Mouse (Mus musculus): ENCODE measurements at regions not wholly inside any gene's neighbourhood (a gene's known extent, or its start where the extent isn't known, plus 50 kb on each side); places are given as distances from the start of the nearest gene placed in this dataset.

GRCm38 (mm10) chr12:77742716-77743115 is 451.3 kb upstream of the Gm6657 start:
- H3K4me1 ChIP-seq, result peaks cover 15% of the 10 kb centered on the region
- WGBS, result 22% methylated on average over 3 of the region's 3 CpGs
- peak; percentile 49; the same call in 1 of the 2 replicates for ATAC-seq (replicated peaks)
- H3K9me3 ChIP-seq, result no peaks in the 10 kb centered on the region
- no peaks in the 10 kb centered on the region for H3K36me3 ChIP-seq
- no peak overlapping the region for H3K27ac ChIP-seq (replicated peaks)
- H3K4me2 ChIP-seq (replicated peaks), result no peak overlapping the region
- no peak overlapping the region for H3K4me3 ChIP-seq
- H3K27me3 ChIP-seq, result peaks cover 7% of the 10 kb centered on the region
- no peak overlapping the region for H3K9ac ChIP-seq (replicated peaks)

DNA sequence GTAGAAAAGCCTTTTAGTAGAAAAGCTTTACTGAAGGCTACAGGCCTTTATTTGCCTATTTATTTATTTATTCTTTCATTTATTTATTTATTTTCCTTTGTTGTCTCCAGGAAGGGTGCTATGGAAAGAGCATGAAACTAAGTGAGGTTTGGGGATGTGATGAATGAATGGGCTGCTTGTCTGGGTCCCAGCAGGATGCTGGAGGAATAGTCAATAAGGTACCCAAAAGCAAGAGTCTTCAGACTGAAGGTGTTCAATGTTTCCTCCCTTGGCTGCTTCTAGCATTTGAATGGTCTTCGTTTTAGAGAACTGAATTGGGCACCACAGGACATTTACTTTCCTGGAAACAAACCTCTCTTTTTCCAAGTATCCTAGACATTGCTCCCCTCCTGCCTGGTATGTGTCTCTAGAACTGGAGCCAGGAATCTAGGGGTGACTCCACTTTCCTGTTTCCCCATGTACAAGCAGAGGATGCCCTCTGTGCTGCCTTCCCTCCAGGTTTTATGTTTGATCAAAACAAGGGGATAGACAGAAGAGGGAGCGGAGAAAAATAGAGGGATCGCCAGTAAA is 444.5 kb upstream of the Gm6657 start:
- H3K4me3 ChIP-seq, result no peak overlapping the region
- H3K27me3 ChIP-seq, result no peaks in the 10 kb centered on the region
- no peaks in the 10 kb centered on the region for H3K9me3 ChIP-seq
- 66% methylated on average over 3 of the region's 3 CpGs for WGBS
- no peak for ATAC-seq (replicated peaks)
- no peak overlapping the region for H3K9ac ChIP-seq (replicated peaks)
- no peaks in the 10 kb centered on the region for H3K4me1 ChIP-seq
- H3K27ac ChIP-seq (replicated peaks), result no peak overlapping the region
- H3K4me2 ChIP-seq (replicated peaks), result no peak overlapping the region
- no peaks in the 10 kb centered on the region for H3K36me3 ChIP-seq

DNA sequence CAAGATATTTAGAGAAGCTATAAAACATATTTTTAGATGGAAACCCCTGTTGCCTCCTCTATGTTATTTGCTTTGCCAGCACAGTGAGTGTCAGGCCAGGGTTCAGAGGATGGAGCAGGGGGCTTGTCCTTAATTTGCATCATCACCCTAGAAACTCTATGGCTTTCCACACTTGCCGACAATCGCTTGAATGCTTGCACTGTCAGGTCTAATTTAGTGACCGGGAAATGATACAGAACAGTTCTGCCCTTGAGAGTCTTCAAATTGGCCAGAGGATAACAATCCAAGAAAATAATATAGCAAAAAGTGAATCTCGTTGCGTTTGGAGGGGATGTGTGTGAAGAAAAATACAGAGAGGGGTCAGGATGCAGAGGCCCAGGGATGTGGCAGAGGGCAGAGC is 441.9 kb upstream of the Gm6657 start:
- WGBS, result 96% methylated on average over 5 of the region's 5 CpGs
- Histone ChIP-seq H3K4me3 (no peak overlapping the region), H3K36me3 (no peaks in the 10 kb centered on the region), H3K27ac (replicated peaks) (no peak overlapping the region), H3K27me3 (no peaks in the 10 kb centered on the region), H3K4me2 (replicated peaks) (no peak overlapping the region), H3K9ac (replicated peaks) (no peak overlapping the region), H3K9me3 (no peaks in the 10 kb centered on the region), H3K4me1 (no peaks in the 10 kb centered on the region)
- ATAC-seq (replicated peaks), result no peak

DNA sequence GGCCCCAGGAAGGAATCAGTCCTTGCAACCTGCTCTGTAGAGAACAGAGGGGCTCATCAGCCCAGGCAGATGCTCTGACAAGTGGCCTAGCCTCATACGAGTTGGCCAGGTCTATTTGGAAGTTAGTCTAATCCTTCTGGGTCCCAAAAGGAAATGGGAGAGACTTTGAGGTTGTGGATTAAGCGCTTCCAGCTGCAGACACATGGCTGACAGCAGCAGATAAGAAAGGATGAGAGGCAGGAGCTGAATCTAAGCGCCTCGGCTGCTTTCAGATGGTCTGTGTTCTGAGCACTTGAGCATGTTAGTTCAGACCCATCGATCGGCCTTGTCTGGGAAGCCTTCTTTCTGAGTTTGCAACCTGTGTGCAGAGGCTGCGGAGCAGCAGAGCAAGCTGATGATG is 438.0 kb upstream of the Gm6657 start:
- Histone ChIP-seq H3K4me2 (replicated peaks) (no peak overlapping the region), H3K4me3 (no peak overlapping the region), H3K9ac (replicated peaks) (no peak overlapping the region), H3K4me1 (no peaks in the 10 kb centered on the region), H3K27ac (replicated peaks) (no peak overlapping the region), H3K9me3 (no peaks in the 10 kb centered on the region), H3K27me3 (no peaks in the 10 kb centered on the region), H3K36me3 (no peaks in the 10 kb centered on the region)
- ATAC-seq (replicated peaks), result no peak
- WGBS, result 71% methylated on average over 7 of the region's 7 CpGs

DNA sequence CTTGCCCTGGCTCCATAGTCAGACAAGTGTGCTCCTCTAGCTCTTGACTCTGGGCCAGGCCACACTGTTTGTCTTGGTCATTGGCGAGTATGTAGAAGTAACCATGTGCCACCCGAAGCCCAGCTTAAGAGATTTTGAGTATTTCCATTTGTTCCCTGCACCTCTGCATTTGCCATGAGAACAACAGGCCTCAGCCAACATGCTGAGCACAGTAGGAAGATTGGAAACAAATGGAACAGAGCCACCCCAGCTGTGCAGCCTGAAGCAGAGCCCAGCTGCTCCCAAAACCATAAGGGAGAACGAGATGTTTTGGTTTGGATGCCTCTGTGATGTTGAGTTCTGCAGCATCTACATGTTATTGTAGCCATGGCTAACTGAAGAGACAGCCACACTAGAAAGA is 433.1 kb upstream of the Gm6657 start:
- Histone ChIP-seq H3K27ac (replicated peaks) (no peak overlapping the region), H3K27me3 (no peaks in the 10 kb centered on the region), H3K9ac (replicated peaks) (no peak overlapping the region), H3K36me3 (no peaks in the 10 kb centered on the region), H3K4me3 (no peak overlapping the region), H3K9me3 (no peaks in the 10 kb centered on the region), H3K4me1 (no peaks in the 10 kb centered on the region), H3K4me2 (replicated peaks) (no peak overlapping the region)
- no peak for ATAC-seq (replicated peaks)
- WGBS, result 84% methylated on average over 3 of the region's 3 CpGs

- H3K4me3 ChIP-seq, result no peak overlapping the region
- H3K4me1 ChIP-seq, result peaks cover 8% of the 10 kb centered on the region; the same call in 1 of the 2 replicates
- ATAC-seq (replicated peaks), result no peak
- no peak overlapping the region for H3K9ac ChIP-seq (replicated peaks)
- H3K27me3 ChIP-seq, result no peaks in the 10 kb centered on the region
- 35% methylated on average over 6 of the region's 6 CpGs for WGBS
- H3K27ac ChIP-seq (replicated peaks), result no peak overlapping the region
- no peak overlapping the region for H3K4me2 ChIP-seq (replicated peaks)
- H3K36me3 ChIP-seq, result no peaks in the 10 kb centered on the region
- no peaks in the 10 kb centered on the region for H3K9me3 ChIP-seq
These were observed 418.0 kb upstream of the Gm6657 start for GRCm38 (mm10) chr12:77776011-77776546.

GRCm38 (mm10) chr12:77776755-77777154 is 417.3 kb upstream of the Gm6657 start:
- no peak overlapping the region for H3K4me3 ChIP-seq
- peaks cover 8% of the 10 kb centered on the region; the same call in 1 of the 2 replicates for H3K4me1 ChIP-seq
- no peaks in the 10 kb centered on the region for H3K36me3 ChIP-seq
- no peaks in the 10 kb centered on the region for H3K9me3 ChIP-seq
- no peak for ATAC-seq (replicated peaks)
- H3K27me3 ChIP-seq, result no peaks in the 10 kb centered on the region
- H3K4me2 ChIP-seq (replicated peaks), result no peak overlapping the region
- H3K9ac ChIP-seq (replicated peaks), result no peak overlapping the region
- WGBS, result 87% methylated on average over 8 of the region's 8 CpGs
- no peak overlapping the region for H3K27ac ChIP-seq (replicated peaks)

- no peaks in the 10 kb centered on the region for H3K9me3 ChIP-seq
These were observed 412.9 kb upstream of the Gm6657 start for GRCm38 (mm10) chr12:77780885-77781698.

DNA sequence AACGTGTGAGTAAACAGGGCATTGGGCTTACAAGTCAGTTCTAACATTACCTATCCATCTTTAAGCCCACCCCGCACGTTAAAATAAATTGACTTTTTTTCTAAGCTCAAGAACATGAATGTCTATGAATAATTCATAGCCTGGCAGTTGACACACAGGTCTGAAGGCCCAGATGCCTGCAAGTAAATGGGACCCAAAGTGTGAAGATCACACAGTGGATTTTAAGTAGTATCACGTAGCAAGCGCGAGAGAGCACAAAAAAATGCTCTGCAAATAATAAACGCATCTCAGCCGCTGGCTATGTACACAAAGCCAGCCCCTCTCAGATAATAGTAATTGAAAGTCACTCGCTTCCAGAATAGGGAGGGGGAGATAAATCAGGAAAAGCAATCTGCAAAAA is 410.1 kb upstream of the Gm6657 start:
- Histone ChIP-seq H3K36me3 (no peaks in the 10 kb centered on the region), H3K4me2 (replicated peaks) (no peak overlapping the region), H3K9ac (replicated peaks) (no peak overlapping the region), H3K4me3 (no peak overlapping the region), H3K27ac (replicated peaks) (no peak overlapping the region), H3K4me1 (peaks cover 10% of the 10 kb centered on the region; the same call in 1 of the 2 replicates), H3K27me3 (no peaks in the 10 kb centered on the region), H3K9me3 (no peaks in the 10 kb centered on the region)
- 49% methylated on average over 9 of the region's 9 CpGs for WGBS
- no peak for ATAC-seq (replicated peaks)

More at GRCm38 (mm10) chr12:77780885-77781698, 412.9 kb upstream of the Gm6657 start:
- Histone ChIP-seq H3K4me3 (peak overlapping the region; percentile 23; the same call in 1 of the 2 replicates), H3K4me2 (replicated peaks) (peak overlapping the region; percentile 36), H3K4me1 (peaks cover 18% of the 10 kb centered on the region), H3K36me3 (no peaks in the 10 kb centered on the region), H3K27ac (replicated peaks) (0 out of 2 replicates have a peak overlapping the region, but pooled peaks have one; percentile 1), H3K9ac (replicated peaks) (no peak overlapping the region), H3K27me3 (no peaks in the 10 kb centered on the region)
- peak; percentile 79 for ATAC-seq (replicated peaks)
- WGBS, result 36% methylated on average over 20 of the region's 20 CpGs

- no peaks in the 10 kb centered on the region for H3K9me3 ChIP-seq
- no peak overlapping the region for H3K4me3 ChIP-seq
- 77% methylated on average over 6 of the region's 6 CpGs for WGBS
- H3K4me1 ChIP-seq, result peaks cover 21% of the 10 kb centered on the region
- no peak overlapping the region for H3K4me2 ChIP-seq (replicated peaks)
- no peak overlapping the region for H3K27ac ChIP-seq (replicated peaks)
- H3K27me3 ChIP-seq, result peaks cover 4% of the 10 kb centered on the region; the same call in 1 of the 2 replicates
- ATAC-seq (replicated peaks), result no peak
- H3K9ac ChIP-seq (replicated peaks), result no peak overlapping the region
- no peaks in the 10 kb centered on the region for H3K36me3 ChIP-seq
These were observed 408.4 kb upstream of the Gm6657 start for GRCm38 (mm10) chr12:77785647-77786046.

DNA sequence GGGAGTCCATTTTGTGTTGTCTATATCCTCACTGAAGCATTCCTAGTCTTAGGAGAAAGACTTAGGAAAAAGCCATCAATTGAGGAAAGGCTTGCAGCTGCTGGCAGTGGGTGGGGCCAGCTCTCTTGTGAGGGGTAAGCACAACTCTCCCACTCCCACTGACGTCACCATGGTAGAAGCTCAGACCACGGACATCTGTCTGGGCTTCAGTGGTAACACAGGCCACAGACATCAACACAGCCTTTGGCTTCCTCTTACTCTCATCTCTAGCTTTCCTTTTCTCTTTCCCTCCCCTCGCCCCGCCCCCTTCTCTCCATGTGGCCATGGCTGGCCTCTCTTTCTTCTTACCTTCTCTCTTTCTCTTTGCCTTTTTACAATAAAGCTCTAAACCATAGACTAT is 407.4 kb upstream of the Gm6657 start:
- no peak overlapping the region for H3K4me2 ChIP-seq (replicated peaks)
- peaks cover 4% of the 10 kb centered on the region; the same call in 1 of the 2 replicates for H3K27me3 ChIP-seq
- WGBS, result 59% methylated on average over 4 of the region's 4 CpGs
- H3K9ac ChIP-seq (replicated peaks), result no peak overlapping the region
- no peak for ATAC-seq (replicated peaks)
- H3K36me3 ChIP-seq, result no peaks in the 10 kb centered on the region
- H3K27ac ChIP-seq (replicated peaks), result no peak overlapping the region
- peaks cover 21% of the 10 kb centered on the region for H3K4me1 ChIP-seq
- no peak overlapping the region for H3K4me3 ChIP-seq
- H3K9me3 ChIP-seq, result no peaks in the 10 kb centered on the region

DNA sequence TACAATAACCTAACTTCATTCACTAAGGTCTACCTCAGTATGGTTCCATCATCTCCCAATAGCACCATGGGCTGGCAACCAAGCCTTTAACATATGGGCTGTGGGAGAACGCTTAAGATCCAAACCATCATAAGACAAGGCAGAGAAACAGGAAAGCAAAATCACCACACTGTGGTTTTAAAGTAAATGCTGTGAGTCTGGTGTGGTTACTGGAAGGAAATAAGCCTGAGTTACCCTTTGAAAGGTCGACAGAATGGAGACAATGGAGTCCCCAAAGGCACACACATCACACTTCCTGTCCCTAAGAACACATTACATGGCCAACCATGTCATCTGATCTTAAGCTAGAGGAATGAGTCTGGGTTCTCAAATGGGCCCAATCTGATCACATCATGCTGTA is 405.8 kb upstream of the Gm6657 start:
- ATAC-seq (replicated peaks), result no peak
- H3K27me3 ChIP-seq, result peaks cover 4% of the 10 kb centered on the region; the same call in 1 of the 2 replicates
- WGBS, result 78% methylated on average over 2 of the region's 2 CpGs
- H3K4me2 ChIP-seq (replicated peaks), result no peak overlapping the region
- H3K9me3 ChIP-seq, result no peaks in the 10 kb centered on the region
- H3K27ac ChIP-seq (replicated peaks), result no peak overlapping the region
- H3K9ac ChIP-seq (replicated peaks), result no peak overlapping the region
- H3K36me3 ChIP-seq, result no peaks in the 10 kb centered on the region
- H3K4me1 ChIP-seq, result peaks cover 21% of the 10 kb centered on the region
- H3K4me3 ChIP-seq, result no peak overlapping the region
